Mouse (Mus musculus): ENCODE data around the gene Ddx60. TPM values are rescaled to one million over a fixed set of nuclear protein-coding genes. Genes with fewer than 3 reads are reported as not detected.

Ddx60 gene
- polyA plus RNA-seq, 1 experiment, result 3.5 TPM

- H3K4me1 ChIP-seq (ENCODE audit: control insufficient read depth, insufficient read depth, insufficient read length, low read length), result peaks cover 10% of the 10 kb centered on the region; the same call in 1 of the 2 replicates
- H3K36me3 ChIP-seq (ENCODE audit: control insufficient read depth, insufficient read depth, low read length), result no peaks in the 10 kb centered on the region
- 0 out of 2 replicates have a peak overlapping the region, but pooled peaks have one; percentile 3 for H3K4me3 ChIP-seq (ENCODE audit: low read depth, low read length)
- no peaks in the 10 kb centered on the region for H3K27me3 ChIP-seq (ENCODE audit: control insufficient read depth, insufficient read depth, low read length)
- WGBS, result 30% methylated on average over 13 of the region's 13 CpGs
- H3K27ac ChIP-seq (ENCODE audit: insufficient read depth, low read depth, low read length), result peak overlapping the region; percentile 68
- no peak for TF ChIP-seq POLR2A (IDR thresholded peaks at IDR 0.05; ENCODE audit: low read depth, low read length)
- TF ChIP-seq CTCF (IDR thresholded peaks at IDR 0.05; ENCODE audit: extremely low read depth, insufficient read length, insufficient replicate concordance, low read depth, low read length), result no peak
Observed at GRCm38 (mm10) chr8:61908303-61909215, 19.3 kb upstream of the Ddx60 start.

DNA sequence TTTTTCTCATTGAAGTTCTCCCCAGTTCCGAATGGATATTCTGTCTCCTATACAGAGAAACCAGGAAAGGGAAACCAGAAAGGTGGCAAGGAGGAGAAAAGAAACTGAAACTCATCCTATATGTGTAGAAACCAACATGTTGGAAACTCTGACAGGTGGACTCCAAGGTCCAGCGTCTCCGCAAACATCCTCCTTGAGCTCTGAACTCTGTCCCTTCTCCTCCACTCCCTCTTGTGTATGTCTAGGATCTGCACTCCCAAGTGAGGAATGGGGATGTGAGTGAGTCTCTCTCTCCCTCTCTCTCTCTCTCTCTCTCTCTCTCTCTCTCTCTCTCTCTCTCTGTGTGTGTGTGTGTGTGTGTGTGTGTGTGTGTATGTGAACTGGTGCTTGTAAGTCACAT lies 18.6 kb upstream of the Ddx60 start:
- TF ChIP-seq POLR2A (IDR thresholded peaks at IDR 0.05; ENCODE audit: low read depth, low read length) (no peak), CTCF (IDR thresholded peaks at IDR 0.05; ENCODE audit: extremely low read depth, insufficient read length, insufficient replicate concordance, low read depth, low read length) (no peak)
- no peaks in the 10 kb centered on the region for H3K36me3 ChIP-seq (ENCODE audit: control insufficient read depth, insufficient read depth, low read length)
- H3K4me3 ChIP-seq (ENCODE audit: low read depth, low read length), result peak overlapping the region; percentile 9; the same call in 1 of the 2 replicates
- H3K27me3 ChIP-seq (ENCODE audit: control insufficient read depth, insufficient read depth, low read length), result no peaks in the 10 kb centered on the region
- peaks cover 10% of the 10 kb centered on the region; the same call in 1 of the 2 replicates for H3K4me1 ChIP-seq (ENCODE audit: control insufficient read depth, insufficient read depth, insufficient read length, low read length)
- peak overlapping the region; percentile 96 for H3K27ac ChIP-seq (ENCODE audit: insufficient read depth, low read depth, low read length)
- WGBS, result 26% methylated on average over 3 of the region's 3 CpGs

GRCm38 (mm10) chr8:61912817-61913216 lies 15.1 kb upstream of the Ddx60 start:
- 94% methylated on average over 5 of the region's 5 CpGs for WGBS
- Histone ChIP-seq H3K36me3 (ENCODE audit: control insufficient read depth, insufficient read depth, low read length) (no peaks in the 10 kb centered on the region), H3K4me3 (ENCODE audit: low read depth, low read length) (no peak overlapping the region), H3K4me1 (ENCODE audit: control insufficient read depth, insufficient read depth, insufficient read length, low read length) (peaks cover 12% of the 10 kb centered on the region; the same call in 1 of the 2 replicates), H3K27ac (ENCODE audit: insufficient read depth, low read depth, low read length) (no peak overlapping the region), H3K27me3 (ENCODE audit: control insufficient read depth, insufficient read depth, low read length) (no peaks in the 10 kb centered on the region)
- TF ChIP-seq POLR2A (IDR thresholded peaks at IDR 0.05; ENCODE audit: low read depth, low read length), result no peak
- no peak for TF ChIP-seq CTCF (IDR thresholded peaks at IDR 0.05; ENCODE audit: extremely low read depth, insufficient read length, insufficient replicate concordance, low read depth, low read length)

- 69% methylated on average over 9 of the region's 9 CpGs for whole genome bisulfite sequencing
- no peaks in the 10 kb centered on the region for H3K36me3 ChIP-seq (ENCODE audit: control insufficient read depth, insufficient read depth, low read length)
- H3K27ac ChIP-seq (ENCODE audit: insufficient read depth, low read depth, low read length), result no peak overlapping the region
- no peak overlapping the region for H3K4me3 ChIP-seq (ENCODE audit: low read depth, low read length)
- H3K4me1 ChIP-seq (ENCODE audit: control insufficient read depth, insufficient read depth, insufficient read length, low read length), result peaks cover 10% of the 10 kb centered on the region; the same call in 1 of the 2 replicates
- TF ChIP-seq CTCF (IDR thresholded peaks at IDR 0.05; ENCODE audit: extremely low read depth, insufficient read length, insufficient replicate concordance, low read depth, low read length) (no peak), POLR2A (IDR thresholded peaks at IDR 0.05; ENCODE audit: low read depth, low read length) (no peak)
- no peaks in the 10 kb centered on the region for H3K27me3 ChIP-seq (ENCODE audit: control insufficient read depth, insufficient read depth, low read length)
Observed at GRCm38 (mm10) chr8:61913957-61914356, 13.9 kb upstream of the Ddx60 start.

DNA sequence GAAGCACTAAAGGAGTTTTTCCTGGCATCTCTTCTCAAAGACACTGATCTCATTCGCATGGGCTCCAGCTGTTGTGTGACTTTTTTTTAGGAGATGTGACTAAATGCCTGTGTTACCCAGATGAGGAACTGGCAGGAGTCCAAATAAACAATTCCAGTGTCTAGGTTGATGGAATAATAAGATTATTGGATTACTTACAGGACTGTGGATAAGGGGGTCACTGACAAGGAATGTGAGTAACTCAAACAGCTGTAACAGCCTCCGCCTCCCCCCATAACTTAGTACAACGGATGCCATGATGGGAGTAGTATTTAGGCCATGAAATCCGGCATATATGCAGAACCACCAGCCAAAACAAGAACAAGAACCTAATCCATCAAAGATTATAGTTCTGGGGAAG lies 10.6 kb upstream of the Ddx60 start:
- no peak overlapping the region for H3K27ac ChIP-seq (ENCODE audit: insufficient read depth, low read depth, low read length)
- WGBS, result 88% methylated on average over 4 of the region's 4 CpGs
- TF ChIP-seq POLR2A (IDR thresholded peaks at IDR 0.05; ENCODE audit: low read depth, low read length), result no peak
- TF ChIP-seq CTCF (IDR thresholded peaks at IDR 0.05; ENCODE audit: extremely low read depth, insufficient read length, insufficient replicate concordance, low read depth, low read length), result no peak

DNA sequence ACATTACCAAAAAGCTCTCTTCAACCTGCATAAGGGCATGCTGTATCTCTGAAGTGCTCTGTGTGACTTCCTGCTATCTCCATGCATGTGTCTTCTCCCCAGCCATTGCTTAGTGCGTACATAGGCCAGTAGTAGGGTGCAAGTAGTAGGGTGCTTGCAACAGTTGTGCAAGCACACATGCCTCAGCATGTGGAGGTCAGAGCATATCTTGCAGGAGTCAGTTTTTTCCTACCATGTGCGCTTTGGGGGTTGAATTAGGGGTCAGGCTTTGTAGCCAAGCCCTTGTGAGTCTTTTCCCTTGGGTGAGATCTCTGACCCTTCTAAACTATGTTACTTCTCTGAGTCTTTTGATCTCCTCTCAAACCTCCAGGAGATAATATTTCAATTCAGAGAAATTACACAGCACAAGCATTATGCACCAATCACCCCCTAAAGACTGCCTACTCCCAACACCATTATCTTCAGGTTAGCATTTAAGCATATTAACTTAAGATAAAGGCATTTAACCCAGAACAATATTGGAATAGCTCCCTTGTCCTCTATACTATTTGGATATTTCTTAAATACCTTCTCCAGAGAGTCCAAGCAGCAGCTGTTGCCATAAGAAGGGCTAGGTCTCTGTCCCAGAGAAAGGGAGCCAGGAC lies 8.6 kb upstream of the Ddx60 start:
- Histone ChIP-seq H3K27me3 (ENCODE audit: control insufficient read depth, insufficient read depth, low read length) (no peaks in the 10 kb centered on the region), H3K4me3 (ENCODE audit: low read depth, low read length) (no peak overlapping the region), H3K36me3 (ENCODE audit: control insufficient read depth, insufficient read depth, low read length) (no peaks in the 10 kb centered on the region), H3K4me1 (ENCODE audit: control insufficient read depth, insufficient read depth, insufficient read length, low read length) (peaks cover 5% of the 10 kb centered on the region; the same call in 1 of the 2 replicates), H3K27ac (ENCODE audit: insufficient read depth, low read depth, low read length) (no peak overlapping the region)
- WGBS, result 96% methylated on average over 2 of the region's 2 CpGs
- TF ChIP-seq POLR2A (IDR thresholded peaks at IDR 0.05; ENCODE audit: low read depth, low read length), result no peak
- no peak for TF ChIP-seq CTCF (IDR thresholded peaks at IDR 0.05; ENCODE audit: extremely low read depth, insufficient read length, insufficient replicate concordance, low read depth, low read length)

More for the DNA sequence above, 10.6 kb upstream of the Ddx60 start:
- no peak overlapping the region for H3K4me3 ChIP-seq (ENCODE audit: low read depth, low read length)
- no peaks in the 10 kb centered on the region for H3K36me3 ChIP-seq (ENCODE audit: control insufficient read depth, insufficient read depth, low read length)
- H3K4me1 ChIP-seq (ENCODE audit: control insufficient read depth, insufficient read depth, insufficient read length, low read length), result peaks cover 2% of the 10 kb centered on the region; the same call in 1 of the 2 replicates
- no peaks in the 10 kb centered on the region for H3K27me3 ChIP-seq (ENCODE audit: control insufficient read depth, insufficient read depth, low read length)

- 39% methylated on average over 7 of the region's 7 CpGs for WGBS
- no peaks in the 10 kb centered on the region for H3K27me3 ChIP-seq (ENCODE audit: control insufficient read depth, insufficient read depth, low read length)
- TF ChIP-seq POLR2A (IDR thresholded peaks at IDR 0.05; ENCODE audit: low read depth, low read length) (no peak), CTCF (IDR thresholded peaks at IDR 0.05; ENCODE audit: extremely low read depth, insufficient read length, insufficient replicate concordance, low read depth, low read length) (no peak)
- H3K4me1 ChIP-seq (ENCODE audit: control insufficient read depth, insufficient read depth, insufficient read length, low read length), result peaks cover 4% of the 10 kb centered on the region; the same call in 1 of the 2 replicates
- H3K27ac ChIP-seq (ENCODE audit: insufficient read depth, low read depth, low read length), result no peak overlapping the region
- no peaks in the 10 kb centered on the region for H3K36me3 ChIP-seq (ENCODE audit: control insufficient read depth, insufficient read depth, low read length)
- no peak overlapping the region for H3K4me3 ChIP-seq (ENCODE audit: low read depth, low read length)
Observed at GRCm38 (mm10) chr8:61920389-61920788, 7.5 kb upstream of the Ddx60 start.
